Mouse (Mus musculus): ENCODE measurements around the gene Atp7a. TPM values are rescaled to one million over a fixed set of nuclear protein-coding genes. Genes with fewer than 3 reads are reported as not detected.
"Not testable (repeated sequence)": the region's sequence is repeated elsewhere in the genome, so short reads cannot be mapped to it uniquely, and the experiment has no call there.

Atp7a gene
- polyA plus RNA-seq, 1 experiment from 2014 or later, result 10.2 TPM

DNA sequence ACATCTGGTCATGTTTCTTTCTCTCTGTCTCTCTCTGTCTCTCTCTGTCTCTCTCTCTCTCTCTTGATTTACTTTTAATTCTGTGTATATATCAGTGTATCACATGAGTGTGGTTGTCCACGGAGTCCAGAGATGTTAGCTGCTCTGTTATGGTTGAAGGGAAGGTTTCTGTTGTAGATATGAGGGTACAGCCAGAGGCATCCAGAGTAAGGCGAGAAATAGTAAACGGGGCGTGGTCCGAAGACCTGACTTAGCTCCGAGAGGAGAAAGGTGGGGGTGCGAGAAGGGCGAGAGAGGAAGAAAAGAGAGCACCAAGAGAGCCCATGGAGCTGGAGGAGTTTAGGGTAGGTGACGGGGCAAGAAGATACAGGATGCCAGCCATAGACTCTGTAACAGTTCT lies 18.9 kb downstream of the Atp7a start:
- ATAC-seq, result no peak
- Histone ChIP-seq H3K27ac (ENCODE audit: low read depth, low read length) (no peak overlapping the region), H3K36me3 (ENCODE audit: control insufficient read depth, insufficient read depth, low read length) (no peaks in the 10 kb centered on the region), H3K4me2 (ENCODE audit: low read length) (no peak overlapping the region), H3K9me3 (ENCODE audit: control insufficient read depth, low read length) (no peaks in the 10 kb centered on the region), H3K4me3 (ENCODE audit: low read length) (no peak overlapping the region), H3K9ac (ENCODE audit: low read depth, low read length) (no peak overlapping the region), H3K27me3 (replicated peaks; ENCODE audit: control insufficient read depth, insufficient read depth, low read length) (no peaks in the 10 kb centered on the region), H3K4me1 (ENCODE audit: control insufficient read depth, insufficient read depth, low read depth, low read length) (no peaks in the 10 kb centered on the region)
- WGBS, result 85% methylated on average over 9 of the region's 9 CpGs

DNA sequence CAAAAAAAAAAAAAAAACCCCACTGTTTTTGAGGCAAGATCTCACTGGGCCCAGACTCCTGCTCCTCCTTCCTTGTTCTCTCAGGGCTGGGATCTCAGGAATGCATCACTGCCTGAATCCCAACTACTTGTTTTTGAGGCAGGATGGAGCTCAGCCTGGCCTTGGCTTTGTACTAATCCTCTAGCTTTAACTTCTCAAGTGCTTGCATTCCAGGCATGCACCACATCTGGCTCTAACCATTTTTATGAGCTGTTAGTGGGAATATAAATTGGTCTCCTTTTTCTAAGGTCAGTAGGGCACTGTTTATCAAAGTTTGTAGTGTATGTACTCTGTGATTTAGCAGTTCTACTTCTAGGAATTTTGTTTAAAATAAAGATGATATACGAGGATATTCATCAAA lies 21.1 kb downstream of the Atp7a start:
- no peak overlapping the region for H3K9ac ChIP-seq (ENCODE audit: low read depth, low read length)
- no peak for ATAC-seq
- no peak overlapping the region for H3K27ac ChIP-seq (ENCODE audit: low read depth, low read length)
- no peaks in the 10 kb centered on the region for H3K9me3 ChIP-seq (ENCODE audit: control insufficient read depth, low read length)
- 94% methylated on average over 1 of the region's 1 CpGs for WGBS
- no peaks in the 10 kb centered on the region for H3K36me3 ChIP-seq (ENCODE audit: control insufficient read depth, insufficient read depth, low read length)
- no peak overlapping the region for H3K4me2 ChIP-seq (ENCODE audit: low read length)
- H3K4me1 ChIP-seq (ENCODE audit: control insufficient read depth, insufficient read depth, low read depth, low read length), result no peaks in the 10 kb centered on the region
- H3K4me3 ChIP-seq (ENCODE audit: low read length), result no peak overlapping the region
- no peaks in the 10 kb centered on the region for H3K27me3 ChIP-seq (replicated peaks; ENCODE audit: control insufficient read depth, insufficient read depth, low read length)

DNA sequence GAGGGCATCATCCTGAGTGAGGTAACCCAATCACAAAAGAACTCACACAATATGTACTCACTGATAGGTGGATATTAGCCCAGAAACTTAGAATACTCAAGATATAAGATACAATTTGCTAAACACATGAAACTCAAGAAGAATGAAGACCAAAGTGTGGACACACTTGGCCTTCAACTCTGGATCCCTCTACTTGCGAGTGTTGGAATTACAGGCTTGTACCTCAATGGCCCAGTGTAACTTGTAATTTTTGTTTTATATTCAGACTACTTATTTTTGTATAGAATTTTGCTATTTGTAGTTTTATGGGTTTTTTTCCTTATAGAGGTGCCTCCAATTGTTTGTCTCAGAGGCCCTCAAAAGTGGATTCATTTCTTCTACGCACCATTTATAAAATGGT lies 50.8 kb downstream of the Atp7a start:
- 95% methylated on average over 2 of the region's 2 CpGs for WGBS
- H3K36me3 ChIP-seq (ENCODE audit: control insufficient read depth, insufficient read depth, low read length); H3K27me3 ChIP-seq (replicated peaks; ENCODE audit: control insufficient read depth, insufficient read depth, low read length); H3K4me1 ChIP-seq (ENCODE audit: control insufficient read depth, insufficient read depth, low read depth, low read length); H3K9ac ChIP-seq (ENCODE audit: low read depth, low read length); H3K27ac ChIP-seq (ENCODE audit: low read depth, low read length); H3K9me3 ChIP-seq (ENCODE audit: control insufficient read depth, low read length); ATAC-seq; H3K4me3 ChIP-seq (ENCODE audit: low read length); H3K4me2 ChIP-seq (ENCODE audit: low read length): not testable (repeated sequence)

DNA sequence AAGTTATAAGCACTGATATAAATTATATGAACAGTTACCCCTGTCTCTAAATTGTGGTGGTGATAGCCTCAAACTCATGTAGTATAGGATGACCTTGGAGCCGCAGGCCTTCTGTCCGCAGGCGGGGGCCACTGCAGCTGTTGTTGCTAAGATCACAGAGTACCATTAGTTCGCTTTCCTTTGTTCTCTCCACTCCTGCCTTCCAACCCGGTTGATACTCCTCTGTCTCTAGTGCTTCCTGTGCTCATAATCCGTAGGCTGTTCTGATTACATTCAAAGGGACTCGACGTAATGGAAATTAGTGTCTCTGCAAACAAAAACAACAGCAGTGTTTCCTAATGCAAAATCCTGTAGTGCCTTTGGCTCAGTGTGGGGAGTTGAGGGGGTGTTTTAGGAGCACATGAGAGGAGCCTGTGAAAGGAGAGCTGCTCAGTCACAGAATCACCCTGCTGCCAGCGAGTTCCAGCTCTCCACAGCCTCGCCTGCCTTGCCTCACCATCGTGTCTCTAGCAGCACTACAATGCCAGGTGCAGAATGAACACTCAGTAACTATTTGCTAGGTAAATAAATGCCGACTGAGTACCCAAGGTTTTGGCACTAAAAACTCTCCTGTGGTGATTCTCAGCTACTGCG lies 53.9 kb downstream of the Atp7a start:
- WGBS, result 39% methylated on average over 13 of the region's 13 CpGs
- no peak for ATAC-seq
- Histone ChIP-seq H3K4me1 (ENCODE audit: control insufficient read depth, insufficient read depth, low read depth, low read length) (no peaks in the 10 kb centered on the region), H3K36me3 (ENCODE audit: control insufficient read depth, insufficient read depth, low read length) (no peaks in the 10 kb centered on the region), H3K4me3 (ENCODE audit: low read length) (no peak overlapping the region), H3K4me2 (ENCODE audit: low read length) (no peak overlapping the region), H3K9ac (ENCODE audit: low read depth, low read length) (no peak overlapping the region), H3K27ac (ENCODE audit: low read depth, low read length) (no peak overlapping the region), H3K27me3 (replicated peaks; ENCODE audit: control insufficient read depth, insufficient read depth, low read length) (no peaks in the 10 kb centered on the region), H3K9me3 (ENCODE audit: control insufficient read depth, low read length) (no peaks in the 10 kb centered on the region)

DNA sequence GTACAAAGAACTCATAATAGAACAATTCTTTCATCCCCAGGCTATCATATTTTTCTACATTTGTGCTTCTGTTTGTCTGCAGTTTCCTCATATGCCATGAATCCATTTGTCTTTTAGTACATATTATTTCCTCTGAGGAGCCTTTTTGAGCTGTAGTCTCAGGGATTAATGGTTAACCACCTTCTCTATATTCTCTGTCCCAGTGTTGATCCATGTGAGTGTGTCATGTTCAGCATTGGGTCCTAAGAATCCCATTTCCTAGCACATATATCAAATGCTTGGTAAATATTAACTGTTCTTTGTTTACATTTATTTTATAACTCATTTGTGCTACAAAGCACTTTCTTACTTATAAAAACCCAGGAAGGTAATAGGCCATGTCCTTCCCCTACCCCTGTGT lies 55.4 kb downstream of the Atp7a start:
- no peaks in the 10 kb centered on the region for H3K4me1 ChIP-seq (ENCODE audit: control insufficient read depth, insufficient read depth, low read depth, low read length)
- H3K9me3 ChIP-seq (ENCODE audit: control insufficient read depth, low read length), result no peaks in the 10 kb centered on the region
- no peak overlapping the region for H3K27ac ChIP-seq (ENCODE audit: low read depth, low read length)
- H3K27me3 ChIP-seq (replicated peaks; ENCODE audit: control insufficient read depth, insufficient read depth, low read length), result no peaks in the 10 kb centered on the region
- no peak overlapping the region for H3K9ac ChIP-seq (ENCODE audit: low read depth, low read length)
- H3K36me3 ChIP-seq (ENCODE audit: control insufficient read depth, insufficient read depth, low read length), result no peaks in the 10 kb centered on the region
- ATAC-seq, result no peak
- H3K4me3 ChIP-seq (ENCODE audit: low read length), result no peak overlapping the region
- no peak overlapping the region for H3K4me2 ChIP-seq (ENCODE audit: low read length)

DNA sequence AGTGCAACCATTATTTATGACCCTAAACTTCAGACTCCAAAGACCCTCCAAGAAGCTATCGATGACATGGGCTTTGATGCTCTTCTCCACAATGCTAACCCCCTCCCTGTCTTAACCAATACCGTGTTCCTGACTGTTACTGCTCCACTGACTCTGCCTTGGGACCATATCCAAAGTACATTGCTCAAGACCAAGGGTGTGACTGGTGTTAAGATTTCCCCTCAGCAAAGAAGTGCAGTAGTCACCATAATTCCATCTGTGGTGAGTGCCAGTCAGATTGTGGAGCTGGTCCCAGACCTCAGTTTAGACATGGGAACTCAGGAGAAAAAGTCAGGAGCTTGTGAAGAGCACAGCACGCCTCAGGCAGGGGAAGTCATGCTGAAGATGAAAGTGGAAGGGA lies 58.1 kb downstream of the Atp7a start:
- H3K4me3 ChIP-seq (ENCODE audit: low read length), result no peak overlapping the region
- no peaks in the 10 kb centered on the region for H3K9me3 ChIP-seq (ENCODE audit: control insufficient read depth, low read length)
- no peaks in the 10 kb centered on the region for H3K36me3 ChIP-seq (ENCODE audit: control insufficient read depth, insufficient read depth, low read length)
- H3K27me3 ChIP-seq (replicated peaks; ENCODE audit: control insufficient read depth, insufficient read depth, low read length), result peaks cover 2% of the 10 kb centered on the region; the same call in 1 of the 2 replicates
- H3K27ac ChIP-seq (ENCODE audit: low read depth, low read length), result no peak overlapping the region
- ATAC-seq, result no peak
- no peak overlapping the region for H3K4me2 ChIP-seq (ENCODE audit: low read length)
- no peak overlapping the region for H3K9ac ChIP-seq (ENCODE audit: low read depth, low read length)
- no peaks in the 10 kb centered on the region for H3K4me1 ChIP-seq (ENCODE audit: control insufficient read depth, insufficient read depth, low read depth, low read length)
- 97% methylated on average over 3 of the region's 3 CpGs for WGBS

DNA sequence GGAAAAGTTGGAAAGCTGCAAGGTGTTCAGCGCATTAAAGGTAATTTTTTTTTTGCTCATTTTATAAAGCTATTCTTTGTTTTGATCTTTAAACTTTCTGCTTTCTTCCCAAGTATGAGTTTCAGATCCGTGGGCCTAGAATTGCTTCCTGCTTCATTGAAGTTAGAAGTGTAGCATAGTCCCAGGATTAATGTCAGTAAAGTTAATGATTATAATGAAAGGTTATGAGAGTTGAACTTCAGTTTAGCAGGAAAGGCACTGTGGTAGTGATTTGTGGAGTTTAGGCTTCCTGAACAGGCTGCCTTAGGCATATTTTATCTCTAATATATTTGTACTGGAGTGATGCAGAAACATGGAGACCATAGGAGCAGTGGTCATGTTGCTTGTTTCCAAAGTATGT lies 58.5 kb downstream of the Atp7a start:
- H3K36me3 ChIP-seq (ENCODE audit: control insufficient read depth, insufficient read depth, low read length), result no peaks in the 10 kb centered on the region
- no peak overlapping the region for H3K4me3 ChIP-seq (ENCODE audit: low read length)
- no peak overlapping the region for H3K27ac ChIP-seq (ENCODE audit: low read depth, low read length)
- no peak overlapping the region for H3K9ac ChIP-seq (ENCODE audit: low read depth, low read length)
- peaks cover 2% of the 10 kb centered on the region; the same call in 1 of the 2 replicates for H3K27me3 ChIP-seq (replicated peaks; ENCODE audit: control insufficient read depth, insufficient read depth, low read length)
- 87% methylated on average over 2 of the region's 2 CpGs for WGBS
- no peak for ATAC-seq
- no peaks in the 10 kb centered on the region for H3K4me1 ChIP-seq (ENCODE audit: control insufficient read depth, insufficient read depth, low read depth, low read length)
- H3K4me2 ChIP-seq (ENCODE audit: low read length), result no peak overlapping the region
- no peaks in the 10 kb centered on the region for H3K9me3 ChIP-seq (ENCODE audit: control insufficient read depth, low read length)

DNA sequence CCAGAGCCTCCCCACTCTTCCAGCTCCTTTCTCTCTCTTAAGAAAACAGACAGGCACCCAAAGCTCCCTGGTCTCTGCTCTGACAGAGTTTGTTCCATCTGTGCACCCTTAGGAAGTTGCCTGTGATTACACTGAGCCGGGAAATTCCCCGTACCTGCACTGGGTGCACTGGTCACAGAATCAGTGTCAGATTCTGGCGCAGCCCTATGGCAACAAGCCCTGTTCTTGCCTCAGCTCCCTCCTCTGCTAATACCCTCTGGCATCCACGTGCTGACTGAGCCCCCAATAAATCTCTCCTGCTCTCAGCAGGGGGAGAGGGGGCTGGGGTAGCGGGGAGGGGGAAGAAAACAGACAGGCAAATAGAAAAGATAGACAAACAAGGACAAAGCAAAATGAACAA lies 65.9 kb downstream of the Atp7a start:
- no peak overlapping the region for H3K9ac ChIP-seq (ENCODE audit: low read depth, low read length)

DNA sequence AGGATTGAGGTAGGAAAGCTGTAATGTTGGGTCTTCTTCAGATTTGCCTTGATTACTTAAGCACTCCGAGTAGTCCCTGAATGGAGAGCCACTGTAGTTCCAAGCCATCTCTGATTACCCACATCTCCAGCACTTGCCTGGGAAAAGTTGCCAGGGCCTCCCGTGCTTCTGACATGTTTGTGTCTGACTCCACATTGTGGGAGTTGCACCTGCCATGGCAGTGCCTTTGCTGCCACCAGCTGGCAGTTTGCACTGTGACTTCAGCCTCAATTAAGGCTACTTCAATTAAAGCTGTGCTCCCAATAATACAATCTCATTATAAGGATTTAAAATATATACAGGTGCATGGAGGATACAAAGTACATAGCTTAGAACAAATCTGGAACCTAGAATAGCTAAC lies 78.4 kb downstream of the Atp7a start:
- no peaks in the 10 kb centered on the region; the same call in 1 of the 2 replicates for H3K27me3 ChIP-seq (replicated peaks; ENCODE audit: control insufficient read depth, insufficient read depth, low read length)
- no peak overlapping the region for H3K9ac ChIP-seq (ENCODE audit: low read depth, low read length)
- peaks cover 2% of the 10 kb centered on the region; the same call in 1 of the 2 replicates for H3K36me3 ChIP-seq (ENCODE audit: control insufficient read depth, insufficient read depth, low read length)
- H3K4me1 ChIP-seq (ENCODE audit: control insufficient read depth, insufficient read depth, low read depth, low read length), result no peaks in the 10 kb centered on the region
- no peak overlapping the region for H3K27ac ChIP-seq (ENCODE audit: low read depth, low read length)
- H3K4me3 ChIP-seq (ENCODE audit: low read length), result no peak overlapping the region
- H3K9me3 ChIP-seq (ENCODE audit: control insufficient read depth, low read length), result no peaks in the 10 kb centered on the region
- no peak overlapping the region for H3K4me2 ChIP-seq (ENCODE audit: low read length)
- 52% methylated on average over 2 of the region's 2 CpGs for WGBS
- no peak for ATAC-seq

More for the DNA sequence above, 65.9 kb downstream of the Atp7a start:
- Histone ChIP-seq H3K9me3 (ENCODE audit: control insufficient read depth, low read length) (no peaks in the 10 kb centered on the region), H3K27ac (ENCODE audit: low read depth, low read length) (no peak overlapping the region), H3K36me3 (ENCODE audit: control insufficient read depth, insufficient read depth, low read length) (peaks cover 2% of the 10 kb centered on the region; the same call in 1 of the 2 replicates), H3K4me1 (ENCODE audit: control insufficient read depth, insufficient read depth, low read depth, low read length) (no peaks in the 10 kb centered on the region), H3K4me2 (ENCODE audit: low read length) (no peak overlapping the region), H3K4me3 (ENCODE audit: low read length) (no peak overlapping the region), H3K27me3 (replicated peaks; ENCODE audit: control insufficient read depth, insufficient read depth, low read length) (peaks cover 2% of the 10 kb centered on the region; the same call in 1 of the 2 replicates)
- ATAC-seq, result no peak
- WGBS, result 30% methylated on average over 5 of the region's 5 CpGs

DNA sequence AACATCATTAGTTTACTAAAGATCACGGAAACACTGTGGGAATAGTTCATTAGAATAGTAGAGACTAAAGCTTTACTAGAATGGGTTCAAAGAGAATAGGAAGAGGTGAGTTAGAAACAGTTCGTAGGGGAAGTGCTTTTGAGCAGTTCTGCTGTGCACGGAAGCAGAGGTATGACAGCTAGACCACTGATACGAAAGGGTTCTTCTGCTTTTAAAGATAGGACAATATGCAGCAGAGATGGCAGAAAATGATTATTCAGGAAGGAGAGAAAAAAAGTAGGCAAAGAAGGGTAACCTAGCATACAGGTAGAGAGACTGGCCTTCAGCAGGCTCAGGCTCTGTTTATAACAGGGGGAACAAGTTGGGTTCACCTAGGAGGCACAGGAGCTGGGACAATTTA lies 86.8 kb downstream of the Atp7a start:
- peaks cover 2% of the 10 kb centered on the region; the same call in 1 of the 2 replicates for H3K36me3 ChIP-seq (ENCODE audit: control insufficient read depth, insufficient read depth, low read length)
- ATAC-seq, result no peak
- no peaks in the 10 kb centered on the region for H3K27me3 ChIP-seq (replicated peaks; ENCODE audit: control insufficient read depth, insufficient read depth, low read length)
- no peak overlapping the region for H3K9ac ChIP-seq (ENCODE audit: low read depth, low read length)
- no peak overlapping the region for H3K4me2 ChIP-seq (ENCODE audit: low read length)
- no peaks in the 10 kb centered on the region for H3K9me3 ChIP-seq (ENCODE audit: control insufficient read depth, low read length)
- H3K4me1 ChIP-seq (ENCODE audit: control insufficient read depth, insufficient read depth, low read depth, low read length), result no peaks in the 10 kb centered on the region
- no peak overlapping the region for H3K4me3 ChIP-seq (ENCODE audit: low read length)
- no peak overlapping the region for H3K27ac ChIP-seq (ENCODE audit: low read depth, low read length)
- WGBS, result 88% methylated on average over 4 of the region's 4 CpGs
